Mouse (Mus musculus) erythroblast, embryonic 14.5 days (primary cell): ENCODE data around the gene Tgfbr1.

Experiments used
- GATA1 ChIP-seq: IDR thresholded peaks from 2 replicates; pipeline ENCODE4 v1.6.1; 2012; ENCODE audit warnings: low read length, inconsistent platforms, mixed read lengths
- TAL1 ChIP-seq: IDR thresholded peaks from 3 replicates; pipeline ENCODE4 v1.6.1; 2012; ENCODE audit warnings: low read length, inconsistent platforms, mixed read lengths

GRCm38 (mm10) chr4:47397951-47398687 is 45.1 kb downstream of the Tgfbr1 start:
- no peak for TF ChIP-seq GATA1
- no peak for TF ChIP-seq TAL1
